Mouse (Mus musculus) neural tube, embryonic 10.5 days (tissue): ENCODE data around the gene Papolb.
A peak's percentile ranks its signal among the peaks of the same experiment; 100 is the strongest.

Experiments
- DNase-seq: peaks from one replicate; pipeline ENCODE4 v3.0.0-alpha.2; 2017; ENCODE audit warnings: low spot score; ENCODE audit errors: extremely low spot score

The Papolb gene

DNA sequence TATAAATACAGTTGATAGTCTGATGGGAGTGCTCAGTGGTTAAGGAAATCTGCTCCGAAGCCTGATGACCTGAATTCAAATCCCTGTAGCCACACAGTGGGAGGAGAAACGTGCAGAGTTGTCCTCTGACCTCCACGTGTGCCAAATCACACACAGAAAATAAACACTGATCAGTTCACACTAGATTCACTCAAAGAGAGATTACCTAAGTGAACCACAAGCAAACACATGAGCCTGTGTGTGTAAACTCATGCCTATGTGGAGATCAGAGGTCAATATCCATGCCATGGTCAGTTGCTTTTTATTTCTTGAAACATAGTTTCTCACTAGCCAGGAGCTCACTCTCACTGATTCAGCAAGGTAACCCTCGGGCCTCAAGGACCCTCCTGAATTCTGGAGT, 9.5 kb downstream of the Papolb start:
- DNase-seq, result no peak

DNA sequence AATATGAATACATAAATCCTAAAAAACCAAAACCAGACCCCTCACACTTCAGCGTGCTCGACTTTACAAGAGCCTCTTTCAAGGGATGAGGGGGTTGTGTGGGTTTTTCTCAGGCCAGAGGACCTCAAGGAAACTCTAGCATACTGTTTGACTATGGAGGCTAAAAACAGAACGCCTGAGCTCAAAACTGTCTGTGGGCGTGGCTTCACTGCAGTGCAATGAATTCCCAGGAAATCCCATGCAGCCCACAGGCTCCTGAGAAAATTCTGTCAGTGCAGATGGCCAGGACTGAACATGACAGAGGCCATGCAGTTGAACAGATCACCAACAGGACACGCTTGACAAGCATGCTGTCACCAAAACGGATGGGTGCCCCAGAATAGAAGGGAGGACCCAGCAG, 10.9 kb downstream of the Papolb start:
- DNase-seq, result no peak

DNA sequence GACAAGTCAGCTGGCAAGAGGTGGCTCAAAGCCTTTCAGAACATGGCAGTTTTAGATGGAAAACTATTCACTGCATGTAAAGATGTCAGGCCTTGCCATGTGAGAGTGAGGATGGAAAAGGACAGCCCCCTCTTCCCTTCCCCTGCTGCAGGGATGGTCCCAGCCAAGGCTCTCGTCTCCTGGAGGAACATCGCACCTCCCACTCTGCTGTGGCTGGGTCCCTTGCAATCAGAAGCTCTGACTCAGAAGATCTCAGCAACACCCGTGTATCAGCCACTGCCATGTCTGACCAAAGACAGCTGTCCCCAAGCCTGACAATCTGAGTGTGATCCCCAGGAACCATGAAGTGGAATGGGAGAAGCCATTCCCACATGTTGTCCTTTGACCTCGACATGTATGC, 17.8 kb downstream of the Papolb start:
- no peak for DNase-seq

DNA sequence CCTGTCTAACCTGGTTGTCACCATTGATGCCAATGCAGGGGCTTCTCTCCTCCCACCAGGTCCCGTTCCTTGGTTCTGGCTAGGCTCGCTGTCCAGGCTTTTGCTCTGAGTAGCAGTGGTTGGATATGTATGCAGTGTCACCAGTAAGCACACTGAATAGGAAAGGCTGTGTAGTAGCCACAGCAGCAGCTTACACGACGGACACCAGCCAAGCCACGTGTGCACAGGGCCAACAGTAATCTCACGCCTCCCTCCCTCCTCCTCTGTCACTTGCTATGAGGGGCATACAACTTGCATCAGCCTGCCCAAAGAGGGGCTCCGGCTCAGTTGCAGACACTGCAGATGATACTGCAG, 19.8 kb downstream of the Papolb start:
- DNase-seq, result no peak

DNA sequence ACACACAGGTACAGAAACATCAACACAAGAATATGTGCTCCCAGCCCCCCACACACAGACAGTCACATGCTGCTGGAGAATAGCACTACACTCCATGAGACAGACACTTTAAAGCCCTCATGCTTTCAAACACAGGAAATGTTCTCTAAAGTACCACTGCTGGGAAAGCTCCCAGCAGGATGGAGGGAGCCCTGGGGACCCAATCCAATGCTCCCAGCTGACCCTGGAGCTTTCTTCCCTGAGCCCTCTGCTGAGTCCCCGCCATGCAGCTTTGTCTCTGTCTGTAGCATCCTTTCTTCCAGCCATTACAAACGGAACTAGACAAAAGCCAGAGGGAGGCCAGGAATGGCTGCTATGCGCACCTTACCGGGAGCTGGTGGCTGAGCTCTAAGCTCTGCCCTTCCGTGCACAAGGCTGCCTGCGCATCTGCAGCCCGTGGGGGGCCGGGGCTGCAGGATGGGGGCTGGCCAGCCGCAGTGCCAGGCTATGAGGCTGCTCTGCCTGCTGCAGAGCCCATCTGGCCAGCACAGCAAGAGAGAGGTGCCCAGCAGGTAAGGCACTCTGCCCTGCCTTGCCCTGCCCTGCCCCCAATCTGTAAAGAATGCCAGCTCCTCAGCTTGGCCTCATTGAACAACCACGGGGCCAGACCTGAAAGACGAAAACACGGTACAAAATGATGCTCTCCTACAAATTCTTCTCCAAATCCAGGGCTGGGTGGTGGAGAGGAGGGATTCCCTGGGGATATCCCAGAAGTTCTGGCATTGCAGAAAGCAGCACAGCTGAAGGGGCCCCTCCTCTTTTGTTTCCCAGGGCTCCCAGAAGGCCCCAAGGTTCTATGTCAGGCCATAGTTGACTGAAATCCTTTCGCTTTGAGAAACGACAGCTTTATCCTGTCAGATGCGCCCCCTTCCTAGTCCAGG, 20.5 kb downstream of the Papolb start:
- DNase-seq, result no peak

DNA sequence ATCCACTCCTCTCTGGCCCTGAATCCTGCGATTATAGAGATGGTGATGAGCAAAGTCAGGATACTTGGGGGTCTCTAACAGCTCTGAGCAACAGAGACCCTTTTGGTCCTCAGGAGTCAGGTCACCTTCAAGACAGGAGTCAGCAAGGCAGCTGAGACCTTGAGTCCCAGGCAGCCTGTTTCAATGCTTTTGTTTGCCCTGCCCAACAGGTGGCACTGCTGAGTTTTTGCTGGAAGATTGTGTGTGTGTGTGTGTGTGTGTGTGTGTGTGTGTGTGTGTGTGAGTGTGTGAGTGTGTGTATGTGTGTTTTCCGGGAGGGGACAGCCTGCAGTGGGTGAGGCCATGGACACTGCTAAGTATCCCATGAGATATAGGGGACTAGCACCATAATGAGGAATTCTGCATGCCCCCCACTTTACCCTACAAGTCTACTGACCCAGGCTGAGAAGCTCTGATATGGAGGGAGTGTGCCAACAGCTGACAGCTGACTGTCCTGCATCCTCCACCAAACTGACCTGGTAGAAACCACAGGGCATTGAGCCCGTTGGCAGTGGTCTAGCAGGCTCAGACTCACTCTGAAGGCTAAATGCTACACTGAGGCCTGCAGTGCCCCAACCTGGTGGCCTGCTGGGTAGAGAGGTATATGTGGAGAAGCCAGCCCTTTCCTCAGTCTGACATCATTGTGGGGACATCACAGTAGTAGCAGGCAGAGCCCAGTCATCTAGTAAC, 24.0 kb downstream of the Papolb start:
- no peak for DNase-seq

- DNase-seq, result no peak
Observed at GRCm38 (mm10) chr5:142504175-142504574, 25.7 kb downstream of the Papolb start.

GRCm38 (mm10) chr5:142502414-142502813, 27.5 kb downstream of the Papolb start:
- DNase-seq, result peak; percentile 79

DNA sequence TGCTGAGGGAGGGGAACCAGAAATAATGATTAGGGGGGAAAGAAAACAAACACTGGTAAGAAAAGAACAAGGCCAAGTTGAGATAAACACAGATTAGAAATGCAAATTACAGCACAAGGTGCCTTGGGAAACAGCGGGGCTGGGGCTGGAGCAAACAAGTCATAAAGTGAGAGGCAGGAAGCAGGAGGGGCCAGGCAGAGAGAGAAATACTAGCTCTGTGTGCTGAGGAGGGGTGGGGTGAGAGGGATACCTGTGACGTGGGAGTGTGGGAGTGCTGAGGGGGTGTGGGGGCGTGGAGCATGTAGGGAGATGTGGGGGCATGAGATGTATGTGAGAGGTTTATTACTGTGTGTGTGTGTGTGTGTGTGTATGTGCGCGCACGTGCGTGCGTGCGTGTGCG, 29.0 kb downstream of the Papolb start:
- no peak for DNase-seq

DNA sequence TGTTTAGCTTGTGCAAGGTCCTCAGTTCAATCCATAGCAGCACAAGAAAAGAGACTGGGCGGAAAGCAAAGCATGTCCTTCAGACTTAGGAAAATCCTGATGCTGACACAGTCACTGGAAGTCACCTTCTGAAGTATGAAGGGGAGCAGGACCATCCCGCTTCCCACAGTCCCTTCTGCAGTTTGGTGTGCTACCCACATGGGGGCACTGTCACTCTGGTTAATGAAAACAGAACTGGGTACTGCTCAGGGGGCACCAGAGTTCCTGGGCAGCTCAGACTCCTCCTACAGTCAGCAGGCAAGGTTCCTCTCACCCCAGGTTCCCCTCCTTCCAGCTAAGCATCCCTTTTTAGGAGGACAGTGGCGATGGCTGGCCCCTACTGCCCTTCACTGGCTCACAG, 30.9 kb downstream of the Papolb start:
- peak; percentile 43 for DNase-seq

GRCm38 (mm10) chr5:142495321-142496096, 34.4 kb downstream of the Papolb start:
- no peak for DNase-seq

DNA sequence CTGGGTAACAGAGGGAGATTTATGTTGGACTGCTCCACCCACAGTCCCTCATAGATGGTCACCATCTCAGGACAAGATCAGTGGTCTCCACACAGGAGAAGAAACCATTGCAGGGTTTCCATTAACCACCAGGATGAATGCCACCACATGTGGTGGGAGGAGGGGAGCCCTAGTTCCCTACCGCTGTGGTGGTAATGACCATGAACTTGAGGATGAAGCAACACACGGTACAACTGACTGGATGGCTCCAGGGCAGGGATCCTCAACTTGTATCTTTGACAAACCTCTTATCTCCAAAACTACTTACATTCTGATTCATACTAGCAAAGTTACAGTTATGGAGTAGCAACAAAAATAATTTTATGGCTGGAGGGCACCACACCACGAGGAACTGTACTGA, 36.6 kb downstream of the Papolb start:
- no peak for DNase-seq

DNA sequence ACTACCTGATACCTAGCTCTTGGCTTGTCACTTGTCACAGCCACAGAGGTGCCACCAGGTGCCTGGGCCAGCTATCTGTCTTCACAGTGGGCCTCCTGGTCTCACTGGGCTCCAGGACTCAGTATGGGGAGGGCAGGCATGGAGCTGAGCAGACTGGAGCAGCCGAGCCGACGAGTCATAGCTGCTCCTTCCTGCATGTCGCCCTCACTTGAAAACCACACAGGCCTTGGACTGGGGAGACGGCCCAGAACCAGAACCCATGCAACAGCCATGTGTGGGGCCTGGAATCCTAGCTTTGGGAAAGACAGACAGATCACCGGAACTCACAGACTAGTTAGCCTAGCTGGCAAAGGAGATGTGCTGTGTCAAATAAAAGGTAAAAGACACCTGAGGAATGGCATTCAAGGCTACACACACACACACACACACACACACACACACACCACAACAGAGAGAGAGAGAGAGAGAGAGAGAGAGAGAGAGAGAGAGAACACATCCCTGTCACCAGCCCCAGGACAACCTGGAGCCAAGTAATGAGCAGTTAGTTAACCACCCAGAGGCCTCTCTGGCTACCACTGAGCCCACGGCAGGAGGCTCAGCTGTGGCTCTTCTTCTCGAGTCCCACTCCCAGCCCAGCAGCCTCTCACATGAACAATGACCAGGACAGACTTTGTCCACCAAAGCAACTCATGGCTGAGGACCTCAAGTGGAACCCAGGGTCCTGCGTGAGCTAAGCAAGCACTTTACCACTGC, 39.7 kb downstream of the Papolb start:
- no peak for DNase-seq

- no peak for DNase-seq
Observed at GRCm38 (mm10) chr5:142486654-142487053, 43.2 kb downstream of the Papolb start.

DNA sequence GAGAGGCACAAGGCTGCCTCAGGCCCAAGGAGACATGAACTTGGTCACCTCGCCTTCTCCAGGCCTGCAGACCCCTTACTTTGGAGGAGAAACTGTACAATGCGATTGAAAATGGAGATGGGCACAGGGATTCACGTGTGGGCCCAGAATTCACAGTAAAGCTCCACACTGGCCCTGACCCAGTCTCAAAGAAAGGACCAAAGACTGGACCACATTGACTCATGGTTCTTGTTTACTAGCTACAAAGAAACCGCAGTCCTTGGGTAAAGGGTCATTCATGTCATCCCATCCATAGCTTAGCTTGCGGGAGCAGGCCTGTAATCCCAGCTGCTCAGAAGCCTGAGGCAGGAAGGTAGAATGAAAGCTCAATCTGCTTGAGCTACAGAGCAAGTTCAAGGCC, 46.3 kb downstream of the Papolb start:
- DNase-seq, result no peak

GRCm38 (mm10) chr5:142482512-142482911, 47.4 kb downstream of the Papolb start:
- DNase-seq, result no peak

- DNase-seq, result peak; percentile 85
Observed at GRCm38 (mm10) chr5:142478829-142479435, 50.9 kb downstream of the Papolb start.

GRCm38 (mm10) chr5:142477866-142478615, 51.8 kb downstream of the Papolb start:
- DNase-seq, result no peak

- no peak for DNase-seq
Observed at GRCm38 (mm10) chr5:142477346-142477745, 52.5 kb downstream of the Papolb start.
